Mouse (Mus musculus) spleen, adult 2 months (tissue): ENCODE data around the gene Cfl1. TPM values are rescaled to one million over a fixed set of nuclear protein-coding genes. Genes with fewer than 3 reads are reported as not detected.
A peak's percentile ranks its signal among the peaks of the same experiment; 100 is the strongest.

Experiments used
- DNase-seq, 2 experiments: peaks; one replicate each; pipeline versions ENCODE4 v3.0.0 to v3.0.0-alpha.2; 2012 to 2021; ENCODE audit warnings: low spot score in 2 of 2, low read depth in 1 of 2
- H3K27ac ChIP-seq: fragments of 200-500 bp; 2 replicates; pipeline ENCODE4 v1.5.1; 2012; ENCODE audit warnings: low read length, inconsistent platforms; ENCODE audit not compliant: insufficient read depth
- H3K27me3 ChIP-seq: fragments of 200-500 bp; 2 replicates; pipeline ENCODE4 v1.6.1; 2012; ENCODE audit warnings: mild to moderate bottlenecking, moderate library complexity, low read length, inconsistent platforms; ENCODE audit not compliant: control insufficient read depth, insufficient read depth
- H3K36me3 ChIP-seq: fragments of 200-500 bp; 2 replicates; pipeline ENCODE4 v1.6.1; 2012; ENCODE audit warnings: mild to moderate bottlenecking, low read length, inconsistent platforms; ENCODE audit not compliant: control insufficient read depth, insufficient read depth
- H3K4me1 ChIP-seq: fragments of 200-500 bp; 2 replicates; pipeline ENCODE4 v1.6.1; 2011; ENCODE audit warnings: inconsistent platforms; ENCODE audit not compliant: control insufficient read depth, insufficient read depth, insufficient read length
- H3K4me3 ChIP-seq: fragments of 200-500 bp; 2 replicates; pipeline ENCODE4 v1.5.1; 2011; ENCODE audit warnings: mild to moderate bottlenecking, inconsistent platforms; ENCODE audit not compliant: insufficient read depth, insufficient read length; ENCODE audit errors: extremely low read depth
- CTCF ChIP-seq: fragments of 200-500 bp; IDR thresholded peaks from 2 replicates; pipeline ENCODE4 v1.5.1; 2011; ENCODE audit warnings: mild to moderate bottlenecking, inconsistent platforms; ENCODE audit not compliant: insufficient read depth, insufficient read length, insufficient replicate concordance; ENCODE audit errors: extremely low read depth
- POLR2A ChIP-seq: fragments of 200-500 bp; IDR thresholded peaks from 2 replicates; pipeline ENCODE4 v1.6.1; 2011; ENCODE audit warnings: low read depth, low read length, inconsistent platforms
- whole genome bisulfite sequencing: fragments of 180-500 bp; shearing (Covaris S2); methylation state at CpG from one replicate; pipeline ENCODE4 v1.1.7; 2018; 5-methylcytosine and 5-hydroxymethylcytosine counted together
- polyA plus RNA-seq: library from polyadenylated mRNA; depleted of rRNA; stranded (reverse); fragments of >200 nt; gene quantifications from 2 replicates; pipeline ENCODE4 v1.2.3, GENCODE M21; 2012

Gene Cfl1
- polyA plus RNA-seq, 1 experiment, result 427 TPM

DNA sequence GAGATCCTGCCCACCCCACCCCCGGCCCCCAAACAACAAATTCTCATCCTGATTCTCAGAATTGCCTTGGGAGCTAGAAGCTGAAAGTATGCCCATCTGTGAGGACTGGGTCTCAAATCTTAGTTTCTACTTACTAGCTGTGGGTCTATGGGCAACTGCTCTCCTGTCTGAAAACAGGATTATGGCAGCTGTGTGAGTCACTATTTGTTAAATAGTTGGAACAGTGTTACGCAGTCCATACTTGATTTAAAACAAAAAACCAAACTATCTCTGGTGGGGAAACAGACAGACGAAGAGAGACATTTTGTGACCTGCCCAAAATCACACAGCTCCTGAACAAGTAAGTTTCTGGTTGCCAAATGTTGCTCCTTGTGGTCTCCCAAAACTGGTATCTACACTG is 40.6 kb upstream of the Cfl1 start:
- 90% methylated on average over 3 of the region's 3 CpGs for WGBS
- H3K27ac ChIP-seq, result no peak overlapping the region
- peaks cover 8% of the 10 kb centered on the region for H3K27me3 ChIP-seq
- H3K36me3 ChIP-seq, result no peaks in the 10 kb centered on the region; the same call in 1 of the 2 replicates
- no peak overlapping the region for H3K4me3 ChIP-seq
- H3K4me1 ChIP-seq, result peaks cover 17% of the 10 kb centered on the region
- no peak for DNase-seq
- TF ChIP-seq CTCF, result no peak
- no peak for TF ChIP-seq POLR2A

DNA sequence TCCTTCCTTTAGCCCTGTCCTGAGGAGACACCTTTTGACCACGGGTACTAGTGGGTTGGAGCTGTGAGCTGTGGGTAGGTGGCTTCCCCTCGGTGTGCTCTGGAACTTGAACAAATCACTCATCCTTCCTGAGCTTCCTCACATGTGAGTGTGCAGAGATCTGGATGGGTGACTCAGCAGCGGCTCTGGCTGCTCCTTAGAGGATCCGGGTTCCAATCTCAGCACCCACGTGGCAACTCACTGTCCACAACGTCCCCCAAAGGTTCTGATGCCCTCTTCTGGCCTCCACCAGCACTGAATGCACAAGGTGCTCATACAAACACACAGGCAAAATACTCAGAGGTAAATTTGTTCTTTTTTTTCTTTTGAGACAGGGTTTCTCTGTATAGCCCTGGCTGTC is 38.5 kb upstream of the Cfl1 start:
- TF ChIP-seq CTCF, result no peak
- no peak for TF ChIP-seq POLR2A
- WGBS, result 70% methylated on average over 6 of the region's 6 CpGs
- H3K27me3 ChIP-seq, result peaks cover 8% of the 10 kb centered on the region
- peaks cover 25% of the 10 kb centered on the region for H3K4me1 ChIP-seq
- DNase-seq, result no peak
- no peaks in the 10 kb centered on the region; the same call in 1 of the 2 replicates for H3K36me3 ChIP-seq
- no peak overlapping the region for H3K4me3 ChIP-seq
- H3K27ac ChIP-seq, result no peak overlapping the region

DNA sequence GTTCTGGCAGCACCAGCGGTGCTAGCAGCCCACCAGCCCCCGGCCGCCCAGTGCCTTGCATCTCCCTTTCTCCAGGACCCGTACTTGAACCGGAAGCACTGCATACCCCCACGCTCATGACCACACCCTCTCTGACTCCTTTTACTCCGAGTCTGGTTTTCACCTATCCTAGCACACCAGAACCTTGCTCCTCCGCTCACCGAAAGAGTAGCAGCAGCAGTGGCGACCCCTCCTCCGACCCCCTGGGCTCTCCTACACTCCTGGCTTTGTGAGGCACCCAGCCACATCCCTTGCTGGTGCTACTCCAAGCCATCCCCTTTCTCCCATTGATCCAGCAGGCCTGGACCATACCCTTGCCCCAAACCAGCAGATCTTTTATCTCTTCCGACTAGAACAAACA is 35.2 kb upstream of the Cfl1 start:
- H3K36me3 ChIP-seq, result no peaks in the 10 kb centered on the region; the same call in 1 of the 2 replicates
- no peak overlapping the region for H3K4me3 ChIP-seq
- WGBS, result 91% methylated on average over 12 of the region's 12 CpGs
- no peak for TF ChIP-seq POLR2A
- no peak for TF ChIP-seq CTCF
- H3K4me1 ChIP-seq, result peaks cover 14% of the 10 kb centered on the region
- H3K27ac ChIP-seq, result no peak overlapping the region
- DNase-seq, result no peak
- no peaks in the 10 kb centered on the region for H3K27me3 ChIP-seq

DNA sequence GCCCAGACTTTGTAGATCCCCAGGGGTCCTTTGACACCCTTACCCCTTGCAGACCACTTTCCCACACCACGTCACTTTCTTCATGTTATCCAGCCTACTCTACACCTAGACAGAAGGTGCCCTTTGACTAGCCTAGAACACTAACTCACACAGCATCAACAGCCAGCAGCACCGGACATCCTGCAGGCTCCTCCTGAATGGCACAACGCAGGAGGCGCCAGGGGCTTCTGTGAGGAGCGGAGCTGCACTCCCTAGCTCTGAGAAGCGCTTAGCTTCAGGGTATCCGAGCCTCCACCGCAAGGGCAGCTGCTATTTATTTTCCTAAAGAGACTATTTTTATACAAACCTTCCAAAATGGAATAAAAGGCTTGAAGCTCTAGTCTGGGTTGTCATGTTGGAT is 34.7 kb upstream of the Cfl1 start:
- WGBS, result 86% methylated on average over 8 of the region's 8 CpGs
- DNase-seq, result no peak
- H3K4me3 ChIP-seq, result no peak overlapping the region
- peaks cover 14% of the 10 kb centered on the region for H3K4me1 ChIP-seq
- no peak for TF ChIP-seq CTCF
- TF ChIP-seq POLR2A, result no peak
- no peaks in the 10 kb centered on the region for H3K27me3 ChIP-seq
- no peak overlapping the region for H3K27ac ChIP-seq
- H3K36me3 ChIP-seq, result no peaks in the 10 kb centered on the region; the same call in 1 of the 2 replicates

DNA sequence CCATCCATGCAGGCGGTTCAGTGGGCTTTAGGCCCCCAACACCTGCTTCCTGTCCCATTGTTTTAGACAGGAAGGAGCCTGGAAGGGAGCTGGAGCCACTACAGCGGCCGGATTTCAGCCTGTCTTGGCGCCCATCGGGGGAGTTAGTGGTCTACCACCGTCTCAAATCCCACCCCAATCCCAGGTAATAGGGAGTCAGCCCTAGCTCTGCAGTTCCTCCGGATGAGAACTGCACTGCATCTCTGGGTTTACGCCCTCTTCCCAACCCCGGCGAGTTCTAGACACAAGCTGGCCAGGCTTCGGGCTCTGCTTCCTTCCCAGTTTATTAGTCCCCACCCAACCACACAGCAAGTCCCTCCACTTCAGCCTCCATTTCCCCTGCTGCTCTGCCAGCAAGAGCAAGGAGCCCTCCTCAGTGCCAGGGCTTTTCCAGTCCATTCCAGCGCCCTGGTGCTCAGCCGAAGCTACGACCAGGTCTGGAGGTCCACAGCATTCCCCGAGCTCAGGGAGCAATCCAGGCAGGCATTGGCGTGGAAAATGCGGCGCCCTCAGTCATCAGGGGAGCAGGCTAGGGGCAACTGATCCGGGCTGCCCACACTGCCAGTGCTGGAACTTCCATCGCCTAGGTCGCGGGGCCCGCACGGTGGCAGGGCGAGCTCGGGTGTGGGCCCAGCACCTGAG is 33.9 kb upstream of the Cfl1 start:
- TF ChIP-seq POLR2A (no peak), CTCF (no peak)
- DNase-seq, result no peak
- Histone ChIP-seq H3K4me1 (peaks cover 14% of the 10 kb centered on the region), H3K4me3 (peak overlapping the region; percentile 98), H3K27me3 (no peaks in the 10 kb centered on the region), H3K27ac (peak overlapping the region; percentile 95), H3K36me3 (no peaks in the 10 kb centered on the region; the same call in 1 of the 2 replicates)
- WGBS, result 4% methylated on average over 26 of the region's 26 CpGs

DNA sequence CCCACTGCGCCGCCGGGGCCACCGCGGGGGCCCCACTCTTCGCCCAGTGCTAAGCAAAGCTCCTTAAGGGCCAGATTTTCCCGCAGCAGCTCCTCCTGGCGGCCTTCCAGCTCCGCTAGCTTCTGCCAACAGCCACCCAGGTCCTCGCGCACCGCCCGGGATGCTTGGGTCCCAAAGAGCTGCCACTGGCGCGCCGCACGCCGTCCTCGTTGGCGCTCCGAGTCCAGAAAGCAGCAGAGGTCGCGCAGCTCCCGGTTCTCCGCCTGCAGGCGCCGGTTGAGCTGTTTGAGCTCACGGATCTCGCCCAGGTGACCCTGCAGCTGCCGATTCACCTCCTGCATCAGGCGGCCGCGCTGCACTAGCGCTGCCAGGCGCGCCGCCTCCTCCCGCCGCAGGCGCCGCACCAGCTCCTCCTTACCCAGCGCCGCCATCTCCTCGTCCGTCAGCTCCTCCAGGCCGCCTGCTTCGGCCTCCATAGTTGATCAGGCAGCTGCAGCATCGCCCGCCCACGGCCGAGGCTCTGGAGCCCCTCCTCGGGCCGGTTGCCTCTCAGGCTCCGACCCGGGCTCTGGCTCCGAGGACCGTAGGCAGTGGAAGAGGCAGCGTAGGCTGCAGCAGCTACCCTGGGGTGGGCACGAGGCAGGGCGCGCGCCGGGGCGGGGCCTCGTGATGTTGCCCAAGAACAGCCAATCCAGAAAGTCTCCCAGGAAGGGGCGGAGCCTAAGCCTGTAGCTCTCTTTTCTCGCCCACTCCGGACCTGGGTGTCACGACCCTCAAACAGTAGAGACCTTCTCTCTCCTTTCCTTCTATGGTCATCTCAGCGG is 33.1 kb upstream of the Cfl1 start:
- peak; percentile 78 to 92 for DNase-seq
- peaks cover 14% of the 10 kb centered on the region for H3K4me1 ChIP-seq
- no peaks in the 10 kb centered on the region for H3K27me3 ChIP-seq
- H3K27ac ChIP-seq, result peak overlapping the region; percentile 95
- WGBS, result under 1% methylated on average over 68 of the region's 70 CpGs
- H3K36me3 ChIP-seq, result no peaks in the 10 kb centered on the region; the same call in 1 of the 2 replicates
- peak overlapping the region; percentile 98 for H3K4me3 ChIP-seq
- TF ChIP-seq CTCF (no peak), POLR2A (peak; percentile 75)
